Mouse (Mus musculus) forebrain, embryonic 14.5 days (tissue): ENCODE results near the gene Eif2b3. TPM values are rescaled to one million over a fixed set of nuclear protein-coding genes. Genes with fewer than 3 reads are reported as not detected.

Experiments
- ATAC-seq: fragments of 200-750 bp; cut with Nextera tagmentation; 2 replicates; pipeline ENCODE4 v1.8.0; 2017; ENCODE audit warnings: mild to moderate bottlenecking, moderate library complexity
- DNase-seq: peaks from one replicate; pipeline ENCODE4 v3.0.0-alpha.2; 2015; ENCODE audit warnings: low spot score
- H3K27ac ChIP-seq: fragments of 300-500 bp; sonication (generic); 2 replicates; pipeline ENCODE4 v1.5.1; 2014; ENCODE audit warnings: low read depth, mild to moderate bottlenecking, control low read depth, low read length, moderate library complexity
- H3K27me3 ChIP-seq: fragments of 300-500 bp; sonication (generic); replicated peaks from 2 replicates; pipeline ENCODE4 v1.6.1; 2014; ENCODE audit warnings: low read length, control low read depth, mixed read lengths; ENCODE audit not compliant: control insufficient read depth, insufficient read depth
- H3K36me3 ChIP-seq: fragments of 300-500 bp; sonication (generic); 2 replicates; pipeline ENCODE4 v1.6.1; 2014; ENCODE audit warnings: low read length, control low read depth; ENCODE audit not compliant: control insufficient read depth, insufficient read depth
- H3K4me1 ChIP-seq: fragments of 300-500 bp; sonication (generic); 2 replicates; pipeline ENCODE4 v1.6.1; 2014; ENCODE audit warnings: antibody characterized with exemption, low read length, control low read depth; ENCODE audit not compliant: control insufficient read depth, insufficient read depth
- H3K4me2 ChIP-seq: fragments of 300-500 bp; sonication (generic); 2 replicates; pipeline ENCODE4 v1.6.1; 2014; ENCODE audit warnings: mild to moderate bottlenecking, control low read depth, low read length
- H3K4me3 ChIP-seq: fragments of 300-500 bp; sonication (generic); 2 replicates; pipeline ENCODE4 v1.5.1; 2014; ENCODE audit warnings: low read depth, low read length, control low read depth
- H3K9ac ChIP-seq: fragments of 300-500 bp; sonication (generic); 2 replicates; pipeline ENCODE4 v1.6.1; 2014; ENCODE audit warnings: mild to moderate bottlenecking, low read length, control low read depth, moderate library complexity
- H3K9me3 ChIP-seq: fragments of 300-500 bp; sonication (generic); replicated peaks from 2 replicates; pipeline ENCODE4 v1.6.1; 2016; ENCODE audit warnings: low read length, control low read depth, mixed read lengths; ENCODE audit not compliant: control insufficient read depth
- WGBS: fragments of 180-500 bp; shearing (Covaris S2); extraction: QIAGEN DNeasy Blood & Tissue Kit; methylation state at CpG from one replicate; pipeline ENCODE4 v1.1.7; 2014; 5-methylcytosine and 5-hydroxymethylcytosine counted together
- polyA plus RNA-seq: library from polyadenylated mRNA; unstranded; fragments of >200 nt; fragmentation: Nextera tagmentation; extraction: Ambion mirVana; gene quantifications from 2 replicates; pipeline ENCODE4 v1.2.1, GENCODE M21; 2014

Gene Eif2b3
- 47.5 and 51.4 TPM in 2 replicates for polyA plus RNA-seq

- Histone ChIP-seq H3K4me3 (peak within 1 kb of the TSS; percentile 84), H3K4me2 (peak within 1 kb of the TSS; percentile 68), H3K27ac (no peak within 1 kb of the TSS), H3K36me3 (peaks cover 18% of the 10 kb centered on the region; the same call in 1 of the 2 replicates), H3K27me3 (no peaks in the 10 kb centered on the region), H3K4me1 (no peaks in the 10 kb centered on the region), H3K9me3 (no peaks in the 10 kb centered on the region), H3K9ac (peak within 1 kb of the TSS; percentile 83)
- under 1% methylated on average over 61 of the region's 61 CpGs for WGBS
- peak; percentile 97 for DNase-seq
- peak; percentile 99 for ATAC-seq
These were observed at the start of gene Eif2b3 for GRCm38 (mm10) chr4:117019206-117020134. Eif2b3 (plus strand) TSS chr4:117019402.

GRCm38 (mm10) chr4:116976503-116976902 is 42.7 kb upstream of the Eif2b3 start:
- ATAC-seq, result no peak
- H3K27ac ChIP-seq, result no peak overlapping the region
- H3K4me3 ChIP-seq, result no peak overlapping the region
- no peaks in the 10 kb centered on the region for H3K9me3 ChIP-seq
- H3K4me1 ChIP-seq, result no peaks in the 10 kb centered on the region
- WGBS, result 81% methylated on average over 2 of the region's 2 CpGs
- peaks cover 69% of the 10 kb centered on the region for H3K36me3 ChIP-seq
- H3K9ac ChIP-seq, result no peak overlapping the region
- DNase-seq, result no peak
- H3K4me2 ChIP-seq, result no peak overlapping the region
- no peaks in the 10 kb centered on the region for H3K27me3 ChIP-seq

- no peak overlapping the region for H3K9ac ChIP-seq
- H3K4me3 ChIP-seq, result no peak overlapping the region
- no peak overlapping the region for H3K4me2 ChIP-seq
- DNase-seq (no peak), ATAC-seq (no peak)
- no peak overlapping the region for H3K27ac ChIP-seq
- H3K9me3 ChIP-seq, result no peaks in the 10 kb centered on the region
- 93% methylated on average over 7 of the region's 7 CpGs for WGBS
- no peaks in the 10 kb centered on the region for H3K27me3 ChIP-seq
- H3K4me1 ChIP-seq, result no peaks in the 10 kb centered on the region
- peaks cover 76% of the 10 kb centered on the region for H3K36me3 ChIP-seq
These were observed 33.5 kb upstream of the Eif2b3 start for GRCm38 (mm10) chr4:116985681-116986080.

GRCm38 (mm10) chr4:116986400-116987121 is 32.6 kb upstream of the Eif2b3 start:
- Histone ChIP-seq H3K36me3 (peaks cover 69% of the 10 kb centered on the region), H3K9me3 (no peaks in the 10 kb centered on the region), H3K4me2 (no peak overlapping the region), H3K27me3 (no peaks in the 10 kb centered on the region), H3K4me1 (no peaks in the 10 kb centered on the region), H3K4me3 (no peak overlapping the region), H3K27ac (0 out of 2 replicates have a peak overlapping the region, but pooled peaks have one; percentile 5), H3K9ac (no peak overlapping the region)
- DNase-seq, result peak; percentile 89
- WGBS, result 61% methylated on average over 17 of the region's 17 CpGs
- peak; percentile 89 for ATAC-seq

- DNase-seq (no peak), ATAC-seq (no peak)
- no peak overlapping the region for H3K9ac ChIP-seq
- peaks cover 63% of the 10 kb centered on the region for H3K36me3 ChIP-seq
- no peaks in the 10 kb centered on the region for H3K27me3 ChIP-seq
- no peaks in the 10 kb centered on the region for H3K4me1 ChIP-seq
- H3K9me3 ChIP-seq, result no peaks in the 10 kb centered on the region
- H3K27ac ChIP-seq, result 0 out of 2 replicates have a peak overlapping the region, but pooled peaks have one; percentile 5
- 64% methylated on average over 5 of the region's 5 CpGs for WGBS
- H3K4me2 ChIP-seq, result no peak overlapping the region
- no peak overlapping the region for H3K4me3 ChIP-seq
These were observed 32.1 kb upstream of the Eif2b3 start for GRCm38 (mm10) chr4:116987122-116987456.

GRCm38 (mm10) chr4:116989731-116990130 is 29.5 kb upstream of the Eif2b3 start:
- no peak overlapping the region for H3K9ac ChIP-seq
- no peak for ATAC-seq
- peaks cover 6% of the 10 kb centered on the region; the same call in 1 of the 2 replicates for H3K4me1 ChIP-seq
- no peak overlapping the region for H3K4me2 ChIP-seq
- 50% methylated on average over 6 of the region's 6 CpGs for WGBS
- H3K27ac ChIP-seq, result no peak overlapping the region
- no peaks in the 10 kb centered on the region for H3K9me3 ChIP-seq
- no peak overlapping the region for H3K4me3 ChIP-seq
- H3K36me3 ChIP-seq, result peaks cover 53% of the 10 kb centered on the region
- no peak for DNase-seq
- no peaks in the 10 kb centered on the region for H3K27me3 ChIP-seq

GRCm38 (mm10) chr4:116991366-116991765 is 27.8 kb upstream of the Eif2b3 start:
- H3K4me1 ChIP-seq, result peaks cover 15% of the 10 kb centered on the region
- DNase-seq, result peak; percentile 87
- no peaks in the 10 kb centered on the region for H3K27me3 ChIP-seq
- no peak overlapping the region for H3K4me3 ChIP-seq
- no peak overlapping the region for H3K4me2 ChIP-seq
- ATAC-seq, result no peak
- 12% methylated on average over 7 of the region's 7 CpGs for WGBS
- H3K36me3 ChIP-seq, result peaks cover 38% of the 10 kb centered on the region
- H3K27ac ChIP-seq, result no peak overlapping the region
- H3K9ac ChIP-seq, result no peak overlapping the region
- no peaks in the 10 kb centered on the region for H3K9me3 ChIP-seq

- 2% methylated on average over 38 of the region's 38 CpGs for WGBS
- peak; percentile 98 for DNase-seq
- Histone ChIP-seq H3K4me1 (peaks cover 16% of the 10 kb centered on the region), H3K9ac (peak within 1 kb of the TSS; percentile 89), H3K36me3 (peaks cover 22% of the 10 kb centered on the region), H3K9me3 (no peaks in the 10 kb centered on the region), H3K4me3 (peak within 1 kb of the TSS; percentile 95), H3K4me2 (peak within 1 kb of the TSS; percentile 97), H3K27ac (peak within 1 kb of the TSS; percentile 82), H3K27me3 (no peaks in the 10 kb centered on the region)
- peak; percentile 94 for ATAC-seq
These were observed 25.3 kb upstream of the Eif2b3 start, which contains the start of gene Urod for GRCm38 (mm10) chr4:116993672-116994621. Urod (minus strand) TSS chr4:116994413.
